Mouse (Mus musculus) liver, embryonic 12.5 days (tissue): ENCODE measurements around the gene Cd274. TPM values are rescaled to one million over a fixed set of nuclear protein-coding genes. Genes with fewer than 3 reads are reported as not detected.

ENCODE experiments used
- ATAC-seq: fragments of 200-750 bp; cut with Nextera tagmentation; 2 replicates; pipeline ENCODE4 v1.8.0; 2017; ENCODE audit warnings: moderate number of reproducible peaks, mild to moderate bottlenecking, moderate library complexity
- H3K27ac ChIP-seq: fragments of 300-500 bp; sonication (generic); 2 replicates; pipeline ENCODE4 v1.5.1; 2016; ENCODE audit warnings: mild to moderate bottlenecking
- H3K27me3 ChIP-seq: fragments of 300-500 bp; sonication (generic); replicated peaks from 2 replicates; pipeline ENCODE4 v1.6.1; 2016; ENCODE audit warnings: mild to moderate bottlenecking, moderate library complexity
- H3K36me3 ChIP-seq: fragments of 300-500 bp; sonication (generic); 2 replicates; pipeline ENCODE4 v1.6.1; 2016; ENCODE audit warnings: mild to moderate bottlenecking, moderate library complexity
- H3K4me1 ChIP-seq: fragments of 300-500 bp; sonication (generic); 2 replicates; pipeline ENCODE4 v1.6.1; 2016
- H3K4me2 ChIP-seq: fragments of 300-500 bp; sonication (generic); 2 replicates; pipeline ENCODE4 v1.6.1; 2016; ENCODE audit warnings: mild to moderate bottlenecking, moderate library complexity
- H3K4me3 ChIP-seq: fragments of 300-500 bp; sonication (generic); 2 replicates; pipeline ENCODE4 v1.5.1; 2016; ENCODE audit warnings: mild to moderate bottlenecking, moderate library complexity
- H3K9ac ChIP-seq: fragments of 300-500 bp; sonication (generic); 2 replicates; pipeline ENCODE4 v1.6.1; 2016; ENCODE audit warnings: mild to moderate bottlenecking, moderate library complexity
- H3K9me3 ChIP-seq: fragments of 300-500 bp; sonication (generic); replicated peaks from 2 replicates; pipeline ENCODE4 v1.6.1; 2016; ENCODE audit warnings: mild to moderate bottlenecking, moderate library complexity
- WGBS: fragments of 180-500 bp; shearing (Covaris S2); methylation state at CpG from one replicate; pipeline ENCODE4 v1.1.7; 2016; ENCODE audit not compliant: insufficient replicate concordance; 5-methylcytosine and 5-hydroxymethylcytosine counted together
- polyA plus RNA-seq: library from polyadenylated mRNA; unstranded; fragments of >200 nt; fragmentation: Nextera tagmentation; extraction: Ambion mirVana; gene quantifications from 2 replicates; pipeline ENCODE4 v1.2.1, GENCODE M21; 2016

Cd274 gene
- polyA plus RNA-seq, 1 experiment from 2014 or later: 0.35 TPM

DNA sequence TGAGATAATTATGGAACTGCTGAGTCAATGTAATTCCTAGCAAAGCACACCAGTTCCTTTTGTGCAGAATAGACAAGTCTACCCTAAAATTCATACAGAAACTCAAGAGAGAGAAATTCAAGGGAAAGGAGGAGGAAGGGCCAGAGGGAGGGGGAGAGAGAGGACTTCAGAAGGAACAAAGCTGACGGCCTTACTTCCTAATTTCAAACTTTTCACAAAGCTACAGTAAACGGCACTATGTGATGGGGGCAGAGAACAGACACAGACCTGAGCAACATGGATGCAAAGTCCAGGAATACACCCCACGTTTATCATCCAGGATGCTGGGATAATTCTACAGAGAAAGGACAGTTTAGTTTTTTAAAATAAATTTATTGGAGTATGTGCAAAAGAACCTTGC lies 52.3 kb downstream of the Cd274 start:
- Histone ChIP-seq H3K9ac (no peak overlapping the region), H3K9me3 (no peaks in the 10 kb centered on the region), H3K27me3 (no peaks in the 10 kb centered on the region), H3K4me1 (peaks cover 36% of the 10 kb centered on the region), H3K27ac (peak overlapping the region; percentile 75; the same call in 1 of the 2 replicates), H3K36me3 (no peaks in the 10 kb centered on the region), H3K4me2 (no peak overlapping the region), H3K4me3 (no peak overlapping the region)
- ATAC-seq: no peak
- 17% methylated on average over 3 of the region's 3 CpGs for WGBS

DNA sequence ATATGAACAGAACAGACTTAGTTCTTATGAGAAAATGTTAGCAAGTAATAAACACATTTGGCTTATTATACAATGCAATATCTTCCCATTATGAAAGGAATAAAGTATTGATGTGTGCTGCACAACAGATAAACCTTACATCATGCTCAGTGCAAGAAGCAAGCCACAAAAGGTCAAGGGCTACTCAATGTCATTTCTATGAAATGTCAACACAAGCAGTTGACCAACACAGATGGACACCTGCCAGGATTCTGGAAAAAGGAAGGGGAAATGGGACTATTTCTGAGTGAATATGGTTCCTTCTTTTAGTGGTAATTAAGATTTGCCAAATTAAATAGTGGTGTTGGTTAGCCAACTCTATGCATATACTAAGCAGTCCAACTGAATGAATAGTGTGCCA lies 52.7 kb downstream of the Cd274 start:
- ATAC-seq: no peak
- no peak overlapping the region for H3K27ac ChIP-seq
- H3K4me1 ChIP-seq: peaks cover 36% of the 10 kb centered on the region
- H3K36me3 ChIP-seq: no peaks in the 10 kb centered on the region
- no peaks in the 10 kb centered on the region for H3K27me3 ChIP-seq
- H3K9me3 ChIP-seq: no peaks in the 10 kb centered on the region
- H3K4me2 ChIP-seq: no peak overlapping the region
- no peak overlapping the region for H3K4me3 ChIP-seq
- H3K9ac ChIP-seq: no peak overlapping the region

DNA sequence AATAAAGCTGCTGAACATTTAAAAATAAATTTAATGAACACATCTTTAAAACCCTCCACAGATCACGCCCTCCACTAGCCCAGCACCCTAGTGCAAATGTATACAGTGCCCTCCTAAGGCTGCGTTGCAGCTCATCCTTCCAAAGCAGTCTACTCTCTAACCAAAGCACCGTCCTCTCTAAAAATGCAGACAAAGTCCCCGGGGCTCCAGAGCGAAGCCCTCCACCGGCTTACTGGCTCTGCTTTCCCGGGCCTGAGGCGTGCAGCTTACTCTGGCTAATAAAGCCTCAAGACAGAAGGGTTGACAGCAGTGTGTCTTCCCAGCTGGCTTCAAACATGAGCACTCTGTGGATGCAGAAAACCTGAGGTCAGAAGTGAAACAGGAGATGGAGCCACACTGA lies 53.1 kb downstream of the Cd274 start:
- whole genome bisulfite sequencing: 76% methylated on average over 8 of the region's 8 CpGs
- ATAC-seq: no peak
- Histone ChIP-seq H3K9ac (no peak overlapping the region), H3K4me1 (peaks cover 36% of the 10 kb centered on the region), H3K36me3 (no peaks in the 10 kb centered on the region), H3K27ac (no peak overlapping the region), H3K9me3 (no peaks in the 10 kb centered on the region), H3K4me3 (no peak overlapping the region), H3K4me2 (no peak overlapping the region), H3K27me3 (no peaks in the 10 kb centered on the region)

DNA sequence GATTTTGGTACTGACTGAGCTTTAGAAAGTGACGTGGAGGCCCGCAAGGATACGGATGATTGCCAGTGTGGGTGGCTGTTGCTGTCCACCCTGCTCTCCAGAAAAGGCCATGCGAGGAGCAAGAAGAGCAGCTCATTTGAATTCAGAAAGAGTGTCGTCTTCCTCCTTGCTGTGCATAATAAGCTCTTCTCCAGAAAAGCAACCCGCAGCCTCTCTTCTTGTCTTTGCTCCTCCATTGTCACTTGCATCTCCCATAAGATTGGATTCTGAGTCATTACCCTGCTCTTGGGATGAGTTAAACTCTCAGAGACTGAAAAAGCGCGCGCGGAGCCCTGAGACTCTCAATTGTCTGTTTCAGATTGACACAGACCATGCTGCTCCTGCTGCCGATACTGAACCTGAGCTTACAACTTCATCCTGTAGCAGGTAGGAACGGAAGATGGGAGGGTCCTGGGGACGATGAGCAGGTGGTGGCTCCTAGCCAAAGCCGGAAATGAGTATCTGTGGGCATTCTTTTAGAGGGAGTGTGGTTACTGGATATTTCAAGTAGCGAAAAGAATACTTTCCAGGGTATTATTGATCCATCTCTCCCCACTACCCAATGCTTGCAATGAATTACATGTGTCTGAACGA lies 54.9 kb downstream of the Cd274 start:
- no peak for ATAC-seq
- no peaks in the 10 kb centered on the region for H3K9me3 ChIP-seq
- WGBS: 78% methylated on average over 16 of the region's 16 CpGs
- no peak overlapping the region for H3K4me3 ChIP-seq
- H3K27ac ChIP-seq: no peak overlapping the region
- peaks cover 35% of the 10 kb centered on the region for H3K4me1 ChIP-seq
- H3K4me2 ChIP-seq: no peak overlapping the region
- H3K9ac ChIP-seq: no peak overlapping the region
- H3K36me3 ChIP-seq: no peaks in the 10 kb centered on the region
- no peaks in the 10 kb centered on the region for H3K27me3 ChIP-seq

DNA sequence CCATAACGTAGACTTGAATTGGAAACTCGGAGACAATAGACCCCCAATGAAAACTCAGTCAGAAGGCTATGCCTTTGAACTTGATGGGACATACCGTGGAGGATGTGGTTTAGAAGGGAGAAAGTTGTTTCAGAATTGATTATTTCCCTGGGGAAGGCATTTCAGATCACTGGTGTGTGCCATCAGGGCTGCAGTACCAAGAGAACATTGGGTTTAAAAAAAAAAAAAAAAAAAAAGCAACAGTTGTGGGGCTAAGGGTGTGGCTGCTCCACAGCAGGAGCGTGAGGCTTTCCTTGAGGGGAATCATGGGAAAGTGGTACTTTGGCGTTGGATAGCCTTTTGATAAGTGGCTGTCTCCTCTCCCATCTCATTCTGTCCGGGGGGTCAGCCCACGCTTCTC lies 55.5 kb downstream of the Cd274 start:
- Histone ChIP-seq H3K4me3 (no peak overlapping the region), H3K27ac (no peak overlapping the region), H3K4me1 (peaks cover 28% of the 10 kb centered on the region), H3K9ac (no peak overlapping the region), H3K27me3 (no peaks in the 10 kb centered on the region), H3K36me3 (no peaks in the 10 kb centered on the region), H3K4me2 (no peak overlapping the region), H3K9me3 (no peaks in the 10 kb centered on the region)
- 65% methylated on average over 7 of the region's 7 CpGs for WGBS
- ATAC-seq: no peak

DNA sequence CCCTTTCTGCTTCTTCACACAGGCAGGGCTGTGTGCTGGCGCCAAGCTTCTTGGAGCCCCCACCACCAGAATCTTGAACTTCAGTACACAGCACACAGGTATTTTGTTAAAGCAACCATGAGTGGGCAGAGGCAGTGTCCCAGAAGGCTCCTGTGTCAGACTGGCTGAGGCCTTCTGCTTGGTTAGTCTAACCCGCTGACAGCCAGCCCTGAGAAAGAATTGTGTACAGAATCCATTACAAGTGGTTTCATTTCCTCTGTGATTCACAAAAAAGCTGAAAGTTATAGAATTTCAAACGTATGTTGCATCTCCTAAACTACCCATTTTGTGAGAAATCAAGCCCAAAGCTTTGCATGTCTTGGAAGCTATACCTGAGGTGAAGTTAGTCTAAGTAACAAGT lies 63.3 kb downstream of the Cd274 start:
- Histone ChIP-seq H3K4me1 (peaks cover 14% of the 10 kb centered on the region), H3K4me3 (no peak overlapping the region), H3K9me3 (no peaks in the 10 kb centered on the region), H3K4me2 (0 out of 2 replicates have a peak overlapping the region, but pooled peaks have one; percentile 7), H3K27ac (no peak overlapping the region), H3K27me3 (no peaks in the 10 kb centered on the region), H3K9ac (no peak overlapping the region), H3K36me3 (no peaks in the 10 kb centered on the region)
- ATAC-seq: no peak
- WGBS: 51% methylated on average over 3 of the region's 3 CpGs

DNA sequence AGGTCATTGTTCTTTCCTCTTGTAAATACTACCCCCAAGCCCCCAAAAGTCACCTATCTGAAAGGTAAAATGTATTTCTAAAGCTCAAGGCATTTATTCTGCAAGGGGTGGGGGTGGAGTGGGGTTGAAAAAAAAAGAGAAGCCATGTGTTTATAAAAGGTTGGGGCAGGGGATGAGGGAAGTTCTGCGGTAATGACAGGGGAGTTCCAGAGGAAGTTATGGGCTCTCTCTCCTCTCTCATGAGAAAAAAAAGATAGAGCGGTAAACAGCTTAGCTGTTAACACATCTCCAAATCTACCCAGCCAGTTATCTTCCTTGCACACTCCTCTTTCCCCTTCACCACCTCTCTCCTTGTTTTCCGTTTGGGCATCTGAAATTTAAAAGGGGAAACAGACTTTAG lies 63.7 kb downstream of the Cd274 start:
- H3K4me2 ChIP-seq: peak overlapping the region; percentile 7; the same call in 1 of the 2 replicates
- WGBS: 7% methylated on average over 3 of the region's 3 CpGs
- peak; percentile 58; the same call in 1 of the 2 replicates for ATAC-seq
- no peaks in the 10 kb centered on the region for H3K36me3 ChIP-seq
- H3K27me3 ChIP-seq: no peaks in the 10 kb centered on the region
- no peak overlapping the region; the same call in 1 of the 2 replicates for H3K27ac ChIP-seq
- peaks cover 14% of the 10 kb centered on the region for H3K4me1 ChIP-seq
- no peak overlapping the region for H3K9ac ChIP-seq
- no peak overlapping the region for H3K4me3 ChIP-seq
- no peaks in the 10 kb centered on the region for H3K9me3 ChIP-seq

DNA sequence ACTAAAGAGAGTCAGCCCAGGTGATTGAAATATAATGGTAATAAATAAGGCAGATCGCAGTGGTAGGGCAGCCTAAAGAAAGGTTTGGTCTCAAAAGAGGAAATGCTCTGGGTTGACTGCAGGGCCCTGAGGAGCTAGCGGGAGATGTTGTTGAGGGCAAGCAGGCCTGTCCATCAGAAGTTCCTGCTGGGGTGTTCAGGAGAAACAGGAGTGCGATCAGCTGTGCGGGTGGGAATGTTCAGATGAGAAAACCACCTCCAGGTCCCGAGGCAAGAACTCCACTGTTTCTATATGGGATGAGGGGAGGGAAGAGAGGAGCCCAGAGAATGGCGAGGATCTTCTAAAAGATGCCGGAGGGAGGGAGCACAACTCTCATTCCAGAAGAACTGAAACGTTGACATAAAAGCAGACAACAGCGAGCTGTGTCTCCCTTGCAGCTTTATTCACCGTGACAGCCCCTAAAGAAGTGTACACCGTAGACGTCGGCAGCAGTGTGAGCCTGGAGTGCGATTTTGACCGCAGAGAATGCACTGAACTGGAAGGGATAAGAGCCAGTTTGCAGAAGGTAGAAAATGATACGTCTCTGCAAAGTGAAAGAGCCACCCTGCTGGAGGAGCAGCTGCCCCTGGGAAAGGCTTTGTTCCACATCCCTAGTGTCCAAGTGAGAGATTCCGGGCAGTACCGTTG lies 69.7 kb downstream of the Cd274 start:
- Histone ChIP-seq H3K9ac (no peak overlapping the region), H3K27ac (no peak overlapping the region), H3K4me1 (no peaks in the 10 kb centered on the region), H3K27me3 (no peaks in the 10 kb centered on the region), H3K4me2 (no peak overlapping the region), H3K9me3 (no peaks in the 10 kb centered on the region), H3K4me3 (no peak overlapping the region), H3K36me3 (no peaks in the 10 kb centered on the region)
- no peak for ATAC-seq
- WGBS: 75% methylated on average over 18 of the region's 18 CpGs

Other genes starting within 250 kb of the Cd274 start
- 21.1 and 22.4 TPM in 2 replicates for gene Jak2, start 115.6 kb upstream of the Cd274 start, polyA plus RNA-seq
- gene Insl6, start 42.1 kb upstream of the Cd274 start, polyA plus RNA-seq: 0.85 and 0.89 TPM in 2 replicates
- 0.12 TPM in 1 of 2 replicates, not detected in the other for gene Rln1, start 32.8 kb upstream of the Cd274 start, polyA plus RNA-seq
- 37.7 and 40.8 TPM in 2 replicates for gene Plgrkt, start 65 bp upstream of the Cd274 start, polyA plus RNA-seq
- 0.17 TPM in 1 of 2 replicates, not detected in the other for gene Pdcd1lg2, start 43.5 kb downstream of the Cd274 start, polyA plus RNA-seq
- 4.9 and 5.8 TPM in 2 replicates for gene Ric1, start 154.8 kb downstream of the Cd274 start, polyA plus RNA-seq